Mouse (Mus musculus): ENCODE results near the gene Eif2b3. TPM values are rescaled to one million over a fixed set of nuclear protein-coding genes. Genes with fewer than 3 reads are reported as not detected.

The Eif2b3 gene
- total RNA-seq (2023; ENCODE audit: inconsistent age), result 26.1 to 30.6 TPM (median 29.1 TPM) in 4 replicates

DNA sequence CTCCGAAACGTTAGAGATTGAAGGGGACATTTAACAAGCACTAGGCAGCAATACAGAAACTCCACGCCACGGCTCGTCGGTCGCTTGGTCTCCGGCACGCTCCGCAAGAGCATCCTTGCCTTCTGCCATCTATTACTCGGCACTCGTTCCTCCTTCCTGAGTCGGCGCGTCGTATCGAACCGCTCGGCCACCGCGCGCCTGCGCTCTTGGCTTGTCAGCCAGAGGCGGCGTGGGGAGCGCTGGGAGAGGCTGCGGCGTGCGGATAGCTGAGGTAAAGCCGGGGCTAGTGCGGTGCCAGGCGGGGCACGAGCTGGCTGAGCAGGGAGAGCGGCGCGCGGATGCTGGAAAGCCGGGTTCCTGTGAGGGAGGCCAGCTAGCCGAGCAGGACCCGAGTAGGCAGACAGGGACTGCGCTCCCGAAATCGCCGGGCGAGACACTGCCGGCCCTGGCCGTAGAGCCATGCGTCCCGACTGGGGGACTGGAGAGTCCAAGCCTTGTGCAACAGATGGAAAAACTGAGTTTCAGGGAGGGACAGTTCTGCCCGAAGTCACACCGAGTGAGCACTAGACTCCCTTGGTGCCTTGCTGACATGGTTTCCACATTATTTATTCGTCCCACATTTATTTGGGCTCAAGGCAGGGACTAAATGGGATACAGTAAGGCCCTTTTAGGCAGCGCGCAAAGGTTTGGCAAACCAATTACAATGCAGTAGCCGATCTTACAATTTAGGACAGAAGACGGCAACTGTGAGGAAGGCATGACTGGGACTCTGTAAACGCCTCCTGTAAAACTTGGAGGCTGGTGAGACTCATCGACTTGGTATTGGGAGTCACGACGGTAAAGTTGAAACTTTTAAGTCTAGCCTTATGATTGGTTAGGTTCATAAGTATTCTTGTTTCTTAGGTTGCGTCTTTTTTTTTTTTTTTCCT lies at the start of gene Eif2b3:
Gene Eif2b3, plus strand, starts transcription at position 197 of the 929 bp plus-strand sequence.

GRCm38 (mm10) chr4:116993672-116994621 lies 25.3 kb upstream of the Eif2b3 start, which contains the start of gene Urod:
Gene Urod, minus strand, starts transcription at chr4:116994413.

DNA sequence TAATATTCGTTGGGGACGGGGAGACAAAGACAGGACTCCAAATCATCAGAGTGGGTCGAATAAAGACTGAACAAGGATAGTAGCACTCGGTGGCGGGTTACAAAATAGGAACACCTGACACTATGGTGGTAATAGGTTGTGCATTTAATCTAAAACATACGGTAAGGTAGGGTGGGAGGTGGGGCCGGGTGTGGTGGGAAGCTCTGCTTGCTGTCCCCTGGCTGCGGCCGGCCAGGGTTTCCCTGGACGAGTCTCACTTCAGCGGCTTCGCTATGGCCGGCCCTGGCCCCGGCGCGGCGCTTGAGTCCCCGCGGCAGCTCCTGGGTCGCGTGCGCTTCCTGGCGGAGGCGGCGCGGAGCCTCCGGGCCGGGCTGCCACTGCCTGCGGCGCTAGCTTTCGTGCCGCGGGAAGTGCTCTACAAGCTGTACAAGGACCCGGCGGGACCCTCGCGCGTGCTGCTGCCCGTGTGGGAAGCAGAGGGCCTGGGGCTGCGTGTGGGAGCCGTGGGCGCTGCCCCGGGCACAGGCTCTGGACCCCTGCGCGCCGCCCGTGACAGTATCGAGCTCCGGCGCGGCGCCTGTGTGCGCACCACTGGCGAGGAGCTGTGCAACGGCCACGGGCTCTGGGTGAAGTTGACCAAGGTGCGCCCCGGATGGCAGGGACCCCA lies 23.9 kb upstream of the Eif2b3 start, which contains the start of gene Hectd3:
Gene Hectd3, plus strand, starts transcription at position 187 of the 667 bp plus-strand sequence.

DNA sequence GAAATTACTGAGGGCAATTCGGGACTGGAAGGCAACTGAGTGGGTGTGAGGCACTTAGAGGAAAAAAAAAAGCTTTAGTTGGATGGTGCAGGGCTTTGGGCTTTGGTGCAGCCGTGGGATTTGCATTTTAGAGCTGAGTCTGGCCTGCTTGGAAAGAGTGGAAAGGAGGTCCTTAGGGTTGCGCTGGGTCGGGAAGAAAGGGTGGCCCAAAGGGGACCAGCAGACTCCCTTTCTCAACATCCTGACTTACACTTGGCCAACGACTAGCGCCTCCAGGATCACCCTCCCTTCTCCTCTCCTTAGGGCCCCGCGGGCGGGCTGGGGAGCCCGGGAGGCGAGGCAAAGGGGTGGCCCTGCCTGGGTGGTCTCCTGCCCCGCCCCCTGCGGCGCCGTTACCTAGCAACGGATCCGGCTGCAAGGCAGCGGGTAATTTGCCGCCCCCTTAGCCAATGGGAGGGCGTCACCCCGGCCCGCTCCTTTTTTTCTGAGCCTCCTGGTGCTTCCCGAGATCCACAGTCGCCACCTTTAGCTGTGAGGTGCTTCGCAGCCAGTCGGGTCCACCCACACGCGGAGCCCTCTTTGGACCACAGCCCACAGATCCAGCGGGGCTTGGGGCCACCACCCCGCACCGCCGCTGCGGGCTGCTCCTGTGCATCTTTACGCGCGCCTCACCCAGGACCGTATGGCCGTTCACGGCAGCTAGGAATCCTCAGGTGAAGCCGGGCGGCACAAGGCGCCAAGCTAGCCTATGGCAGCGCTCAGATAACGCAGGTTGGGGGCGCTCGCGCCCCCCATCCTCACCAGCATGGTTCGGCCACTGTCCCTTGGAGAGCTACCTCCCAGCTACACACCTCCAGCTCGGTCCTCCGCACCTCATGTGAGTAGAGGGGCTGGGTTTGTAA lies 76.6 kb downstream of the Eif2b3 start, which contains the start of gene Ptch2:
Gene Ptch2, plus strand, starts transcription at position 525 of the 902 bp plus-strand sequence.

DNA sequence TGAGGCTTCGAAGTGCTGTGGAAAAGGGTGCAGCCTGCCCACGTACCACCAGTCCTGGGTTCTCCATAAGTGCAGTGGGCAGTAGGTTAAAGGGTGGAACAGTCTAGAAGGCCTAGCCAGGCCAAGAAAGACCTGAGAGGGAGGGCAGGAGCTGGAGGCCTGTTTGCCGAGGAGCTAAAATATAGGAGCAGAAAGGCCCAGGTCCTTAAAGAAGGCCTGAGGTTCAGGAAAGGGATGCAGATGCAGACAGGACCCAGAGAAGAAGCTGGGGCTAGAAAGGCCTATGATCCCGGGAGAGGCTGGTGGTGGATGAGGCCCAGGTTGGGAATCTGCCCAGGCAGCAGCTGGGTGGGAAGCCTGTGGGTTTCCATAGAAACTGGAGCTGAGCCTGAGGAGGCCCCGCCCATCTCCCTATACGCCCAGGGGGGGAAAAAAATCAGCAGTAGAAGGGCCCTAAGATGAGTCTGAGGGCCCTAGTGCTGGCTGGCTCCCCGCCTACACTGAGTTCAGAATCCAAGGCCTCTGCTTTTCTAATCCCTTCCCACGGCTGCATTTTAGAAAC lies 106.2 kb downstream of the Eif2b3 start, which contains the start of gene Btbd19:
Gene Btbd19, minus strand, starts transcription at position 378 of the 562 bp plus-strand sequence.

GRCm38 (mm10) chr4:117126675-117127290 lies 107.6 kb downstream of the Eif2b3 start, which contains the start of gene Tctex1d4:
Gene Tctex1d4, plus strand, starts transcription at chr4:117126794.

GRCm38 (mm10) chr4:117133817-117134600 lies 114.8 kb downstream of the Eif2b3 start, which contains the start of gene Plk3:
Gene Plk3, minus strand, starts transcription at chr4:117133963.

Other genes starting within 250 kb of the Eif2b3 start
- 43.0 to 50.2 TPM (median 44.8 TPM) in 4 replicates for gene Toe1, start 211.8 kb upstream of the Eif2b3 start, total RNA-seq (2023; ENCODE audit: inconsistent age)
- gene Mutyh, start 211.7 kb upstream of the Eif2b3 start, total RNA-seq (2023; ENCODE audit: inconsistent age), result 13.3 to 30.0 TPM (median 20.1 TPM) in 4 replicates
- gene Hpdl, start 197.7 kb upstream of the Eif2b3 start, total RNA-seq (2023; ENCODE audit: inconsistent age), result not detected in 4 replicates
- gene Zswim5, start 142.0 kb upstream of the Eif2b3 start, total RNA-seq (2023; ENCODE audit: inconsistent age), result not detected in 4 replicates
- gene Urod, start 25.0 kb upstream of the Eif2b3 start, total RNA-seq (2023; ENCODE audit: inconsistent age), result 41.8 to 57.5 TPM (median 55.2 TPM) in 4 replicates
- 39.1 to 52.3 TPM (median 45.1 TPM) in 4 replicates for gene Hectd3, start 24.1 kb upstream of the Eif2b3 start, total RNA-seq (2023; ENCODE audit: inconsistent age)
- gene Ptch2, start 76.7 kb downstream of the Eif2b3 start, total RNA-seq (2023; ENCODE audit: inconsistent age), result 1.0 TPM in 1 of 4 replicates, not detected in the others
- gene Btbd19, start 106.3 kb downstream of the Eif2b3 start, total RNA-seq (2023; ENCODE audit: inconsistent age), result 19.5 to 25.2 TPM (median 22.8 TPM) in 4 replicates
- 0.78 TPM in 1 of 4 replicates, not detected in the others for gene Tctex1d4, start 107.4 kb downstream of the Eif2b3 start, total RNA-seq (2023; ENCODE audit: inconsistent age)
- gene Plk3, start 114.6 kb downstream of the Eif2b3 start, total RNA-seq (2023; ENCODE audit: inconsistent age), result 21.9 to 26.2 TPM (median 25.3 TPM) in 4 replicates
- 2,066 to 2,171 TPM (median 2,129 TPM) in 4 replicates for gene Rps8, start 136.8 kb downstream of the Eif2b3 start, total RNA-seq (2023; ENCODE audit: inconsistent age)
- 1.2 to 1.9 TPM (median 1.3 TPM) in 4 replicates for gene Kif2c, start 163.2 kb downstream of the Eif2b3 start, total RNA-seq (2023; ENCODE audit: inconsistent age)
- 1.7 TPM in 1 of 4 replicates, not detected in the others for gene Tmem53, start 232.5 kb downstream of the Eif2b3 start, total RNA-seq (2023; ENCODE audit: inconsistent age)
- gene Armh1, start 232.7 kb downstream of the Eif2b3 start, total RNA-seq (2023; ENCODE audit: inconsistent age), result not detected in 4 replicates

Measured in B cell, adult (primary cell).